ENCODE assay signal across 13 mouse cellular contexts in the genomic region with DNA sequence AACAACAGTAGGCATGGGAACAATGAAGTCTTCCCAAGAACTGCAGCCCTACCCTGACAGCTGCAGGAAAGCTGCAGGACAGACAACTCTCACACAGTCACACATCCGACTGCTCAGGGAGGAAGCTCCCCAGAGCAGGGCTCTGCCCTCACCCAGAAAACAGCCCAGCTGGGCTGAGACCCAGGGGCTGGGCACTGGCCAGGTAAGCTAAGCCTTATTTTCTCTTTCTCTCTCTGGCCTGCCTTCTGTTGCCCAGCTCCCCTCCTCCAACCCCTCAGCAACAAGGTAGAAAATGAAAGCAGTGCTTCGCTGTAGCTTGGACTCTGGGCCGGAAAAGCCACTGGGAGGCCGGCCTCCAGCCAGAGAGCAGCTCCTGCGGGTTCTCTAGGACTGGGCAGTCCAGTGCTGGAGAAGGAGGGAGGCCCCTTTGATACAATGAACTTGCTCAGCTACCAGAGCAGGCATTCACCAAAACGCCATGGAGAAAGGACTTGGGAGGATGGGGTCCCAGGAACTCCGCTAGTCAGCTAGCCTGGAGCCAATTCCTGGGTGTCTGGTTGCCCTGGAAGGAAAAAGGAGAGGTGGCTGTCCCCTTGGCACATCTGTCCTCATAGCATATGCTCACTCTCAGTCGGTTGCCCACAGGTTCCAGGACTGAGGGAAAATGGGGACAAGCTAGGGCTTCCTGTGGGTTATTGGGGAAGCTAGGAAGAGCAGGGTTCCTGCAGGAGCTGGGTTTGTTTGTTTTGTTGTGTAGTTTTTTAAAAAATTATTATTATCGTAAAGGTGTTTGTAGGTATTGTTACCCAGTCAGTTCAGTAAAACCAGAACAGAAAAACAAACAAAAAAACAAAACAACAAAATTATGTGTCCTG. TPM values are rescaled to one million over a fixed set of nuclear protein-coding genes. Genes with fewer than 3 reads are reported as not detected.
DNase-seq lines count a peak whose midpoint lies in the region; ATAC-seq and TF ChIP-seq lines count a peak whose summit lies in the region.
"Had no signal": no experiment of that assay in that cellular context is flagged by ENCODE, and none has a peak within 500 bp of the region (broad histone marks: within the 10 kb centered on the region; RNA-seq: fewer than 3 reads in every experiment).

No protein-coding gene starts in this region.

- no peak for ATAC-seq in hindbrain, embryonic 12.5 days (ENCODE audit: low FRiP score)
- ATAC-seq in hindbrain, postnatal 0 days = no peak
- ATAC-seq in midbrain, postnatal 0 days (ENCODE audit: low FRiP score) = no peak

- WGBS in hindbrain, embryonic 12.5 days = 3% methylated on average over 9 of the region's 9 CpGs
- WGBS in hindbrain, postnatal 0 days = 4% methylated on average over 9 of the region's 9 CpGs
- 5% methylated on average over 9 of the region's 9 CpGs for WGBS in midbrain, embryonic 10.5 days
- 5% methylated on average over 9 of the region's 9 CpGs for WGBS in midbrain, postnatal 0 days
- 13% methylated on average over 9 of the region's 9 CpGs for WGBS in thymus, adult 2 months

- H3K4me1 ChIP-seq in hindbrain, embryonic 12.5 days = peaks cover 26% of the 10 kb centered on the region
- 0 out of 2 replicates have a peak, but pooled peaks cover 7% of the 10 kb centered on the region for H3K4me1 ChIP-seq in hindbrain, postnatal 0 days (ENCODE audit: insufficient read depth, low read length)
- H3K4me1 ChIP-seq in midbrain, embryonic 10.5 days = peaks cover 43% of the 10 kb centered on the region
- 0 out of 2 replicates have a peak, but pooled peaks cover 3% of the 10 kb centered on the region for H3K4me1 ChIP-seq in midbrain, postnatal 0 days (ENCODE audit: insufficient read depth, low read length)
- no peaks in the 10 kb centered on the region for H3K4me1 ChIP-seq in thymus, adult 2 months (replicated peaks; ENCODE audit: control insufficient read depth, insufficient read depth, low read length)

- DNase-seq in embryo, embryonic 9.5 days (ENCODE audit: extremely low spot score) = peak; percentile 27
- no peak for DNase-seq in embryo, embryonic 10 days (ENCODE audit: low spot score)
- DNase-seq in hindbrain, postnatal 0 days (ENCODE audit: low spot score) = no peak
- peak; percentile 43 for DNase-seq in midbrain, embryonic 10.5 days (ENCODE audit: low spot score)
- no peak for DNase-seq in midbrain, postnatal 0 days (ENCODE audit: low spot score)
- peak; percentile 55 for DNase-seq in retina, postnatal 1 day
- no peak for DNase-seq in thymus, adult 2 months
- DNase-seq: kidney, postnatal 14 days had no signal

- no peak for TF ChIP-seq POLR2A in thymus, adult 2 months (IDR thresholded peaks at IDR 0.05; ENCODE audit: control insufficient read depth, extremely low read depth, insufficient read depth, low read length, poor library complexity)

- no peak overlapping the region for H3K9ac ChIP-seq in hindbrain, embryonic 12.5 days
- no peak overlapping the region for H3K9ac ChIP-seq in hindbrain, postnatal 0 days (replicated peaks; ENCODE audit: low read length)
- H3K9ac ChIP-seq in midbrain, postnatal 0 days (replicated peaks; ENCODE audit: low read length, poor library complexity, severe bottlenecking) = no peak overlapping the region
- H3K9ac ChIP-seq: limb, embryonic 13.5 days had no signal

- H3K27ac ChIP-seq in hindbrain, embryonic 12.5 days = no peak overlapping the region
- H3K27ac ChIP-seq in hindbrain, postnatal 0 days = no peak overlapping the region
- H3K27ac ChIP-seq in midbrain, embryonic 10.5 days (replicated peaks) = no peak overlapping the region
- H3K27ac ChIP-seq in midbrain, postnatal 0 days (ENCODE audit: low read depth, low read length) = no peak overlapping the region
- H3K27ac ChIP-seq in thymus, adult 2 months (ENCODE audit: control insufficient read depth, insufficient read depth, low read length) = no peak overlapping the region
- H3K27ac ChIP-seq: limb, embryonic 13.5 days; macrophage had no signal

- H3K9me3 ChIP-seq in hindbrain, embryonic 12.5 days (replicated peaks) = no peaks in the 10 kb centered on the region
- H3K9me3 ChIP-seq in hindbrain, postnatal 0 days (ENCODE audit: low read length) = no peaks in the 10 kb centered on the region
- no peaks in the 10 kb centered on the region for H3K9me3 ChIP-seq in midbrain, embryonic 10.5 days (replicated peaks)
- H3K9me3 ChIP-seq in midbrain, postnatal 0 days (ENCODE audit: low read length) = no peaks in the 10 kb centered on the region
- H3K9me3 ChIP-seq: limb, embryonic 13.5 days had no signal

- no peaks in the 10 kb centered on the region for H3K36me3 ChIP-seq in hindbrain, embryonic 12.5 days
- H3K36me3 ChIP-seq in hindbrain, postnatal 0 days (ENCODE audit: insufficient read depth, low read length) = no peaks in the 10 kb centered on the region
- H3K36me3 ChIP-seq in midbrain, embryonic 10.5 days = no peaks in the 10 kb centered on the region
- H3K36me3 ChIP-seq in midbrain, postnatal 0 days (ENCODE audit: insufficient read depth, low read length) = no peaks in the 10 kb centered on the region
- no peaks in the 10 kb centered on the region for H3K36me3 ChIP-seq in thymus, adult 2 months (ENCODE audit: control insufficient read depth, insufficient read depth, low read length)
- H3K36me3 ChIP-seq: limb, embryonic 13.5 days had no signal

- H3K4me3 ChIP-seq in hindbrain, embryonic 12.5 days = 0 out of 2 replicates have a peak overlapping the region, but pooled peaks have one; percentile 2
- H3K4me3 ChIP-seq in hindbrain, postnatal 0 days (ENCODE audit: low read length) = no peak overlapping the region
- H3K4me3 ChIP-seq in midbrain, embryonic 10.5 days = no peak overlapping the region
- H3K4me3 ChIP-seq in midbrain, postnatal 0 days (ENCODE audit: low read depth, low read length) = no peak overlapping the region
- H3K4me3 ChIP-seq in thymus, adult 2 months (ENCODE audit: control insufficient read depth, insufficient read depth, low read length) = no peak overlapping the region
- H3K4me3 ChIP-seq: limb, embryonic 13.5 days had no signal

- H3K4me2 ChIP-seq in hindbrain, embryonic 12.5 days (replicated peaks) = no peak overlapping the region
- no peak overlapping the region for H3K4me2 ChIP-seq in hindbrain, postnatal 0 days (ENCODE audit: low read depth, low read length)
- H3K4me2 ChIP-seq in midbrain, postnatal 0 days (ENCODE audit: low read depth, low read length, poor library complexity, severe bottlenecking) = no peak overlapping the region
- H3K4me2 ChIP-seq: limb, embryonic 13.5 days had no signal

- peaks cover 98% of the 10 kb centered on the region for H3K27me3 ChIP-seq in hindbrain, embryonic 12.5 days
- H3K27me3 ChIP-seq in hindbrain, postnatal 0 days (ENCODE audit: insufficient read depth, low read length) = peaks cover 92% of the 10 kb centered on the region
- peaks cover 100% of the 10 kb centered on the region for H3K27me3 ChIP-seq in midbrain, embryonic 10.5 days (ENCODE audit: low read depth, poor library complexity, severe bottlenecking)
- H3K27me3 ChIP-seq in midbrain, postnatal 0 days (ENCODE audit: insufficient read depth, low read length) = peaks cover 72% of the 10 kb centered on the region
- H3K27me3 ChIP-seq in thymus, adult 2 months (ENCODE audit: control insufficient read depth, insufficient read depth, low read length) = peaks cover 18% of the 10 kb centered on the region

- no peak for TF ChIP-seq CTCF in hindbrain, postnatal 0 days (IDR thresholded peaks at IDR 0.05; ENCODE audit: low read depth)
- TF ChIP-seq CTCF in midbrain, postnatal 0 days (IDR thresholded peaks at IDR 0.05) = no peak
- no peak for TF ChIP-seq CTCF in thymus, adult 2 months (IDR thresholded peaks at IDR 0.05; ENCODE audit: borderline replicate concordance, control insufficient read depth, extremely low read depth, insufficient read depth, low read length, poor library complexity)

RNA-seq across cellular contexts. Expression of a gene that starts 6.9 kb away (rescaled TPM):
- 15.5 and 17.3 TPM in 2 replicates for polyA plus RNA-seq in hindbrain, embryonic 12.5 days (2016; fragmentation: Nextera tagmentation; extraction: Ambion mirVana)
- total RNA-seq in hindbrain, postnatal 0 days (2014; rRNA removed) = not detected in 2 replicates
- polyA plus RNA-seq in hindbrain, postnatal 0 days (2015; fragmentation: Nextera tagmentation; extraction: Ambion mirVana) = not detected in 2 replicates
- 0.14 and 0.99 TPM in 2 replicates for polyA plus RNA-seq in midbrain, embryonic 10.5 days (2016; fragmentation: Nextera tagmentation; extraction: Ambion mirVana)
- total RNA-seq in midbrain, postnatal 0 days (2014; rRNA removed) = not detected in 2 replicates
- not detected in 2 replicates for polyA plus RNA-seq in midbrain, postnatal 0 days (2015; fragmentation: Nextera tagmentation; extraction: Ambion mirVana)
- 0.24 and 0.80 TPM in 2 replicates for polyA plus RNA-seq in thymus, adult 2 months (2012; rRNA removed)
- total RNA-seq: heart, adult 8-10 months; layer of hippocampus, postnatal 25 days had no signal
- polyA plus RNA-seq: macrophage had no signal

Comparison
In these comparisons a context has a peak if more than half of its experiments do, and no peak if none do; other contexts are left out.
1. DNase-seq: peak in embryo, embryonic 9.5 days (single experiment), midbrain, embryonic 10.5 days (single experiment) and retina, postnatal 1 day (single experiment); none in embryo, embryonic 10 days (single experiment), hindbrain, postnatal 0 days (single experiment), midbrain, postnatal 0 days (single experiment) and thymus, adult 2 months (single experiment).